Mouse (Mus musculus): ENCODE data around the gene Gm2431.

DNA sequence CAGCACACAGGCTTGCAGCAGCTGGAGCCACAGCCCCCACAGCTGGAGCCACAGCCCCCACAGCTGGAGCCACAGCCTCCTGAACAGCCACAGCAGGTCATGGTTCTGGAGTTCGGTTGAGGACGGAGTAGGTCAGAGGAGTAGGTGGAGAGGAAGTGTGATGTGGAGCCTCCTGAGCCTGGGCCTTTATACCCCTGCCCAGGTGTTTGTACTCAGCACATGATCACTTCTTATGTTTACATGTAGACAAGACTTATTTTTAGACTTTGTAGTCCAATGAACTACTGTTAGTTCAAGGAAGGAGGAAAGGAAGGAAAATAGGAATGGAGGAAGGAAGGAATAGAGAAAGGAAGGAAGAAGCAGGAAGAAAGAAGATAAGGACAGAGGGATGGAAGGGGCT, 17.2 kb downstream of the Gm2431 start, which contains the start of gene Gm40460:
- TF ChIP-seq GATA1 (IDR thresholded peaks at IDR 0.05; ENCODE audit: low read length) (no peak), TAL1 (IDR thresholded peaks at IDR 0.05; ENCODE audit: low read length) (no peak)
